Mouse (Mus musculus) CD8-positive naive resting alpha-beta T cell, adult 2 months (primary cell): Measurements from ENCODE around the gene Gm10375.
"Not testable (repeated sequence)": the region's sequence is repeated elsewhere in the genome, so short reads cannot be mapped to it uniquely, and the experiment has no call there.

ENCODE experiments used
- DNase-seq, 2 experiments: peaks; one replicate each; pipeline ENCODE4 v3.0.0; 2022; ENCODE audit warnings: low read depth in 2 of 2, low spot score in 2 of 2

The Gm10375 gene

DNA sequence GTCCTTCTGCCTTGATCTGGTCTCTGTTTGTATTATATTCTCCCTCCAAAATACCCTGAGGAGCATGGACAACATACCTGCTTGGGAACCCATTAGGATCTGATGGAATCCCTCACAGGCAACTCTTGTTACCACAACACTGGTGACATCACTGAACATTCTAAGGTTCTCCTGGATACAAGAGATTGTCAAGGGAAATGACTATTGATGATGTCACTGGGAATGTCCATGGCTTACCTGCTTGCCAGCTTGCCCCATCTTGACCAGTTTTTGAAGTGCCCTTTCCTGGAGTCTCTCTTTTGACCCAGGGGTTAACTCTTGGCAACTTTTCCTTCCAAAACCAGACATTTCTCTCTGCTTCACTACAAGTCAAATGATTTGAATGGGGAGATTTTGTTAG, at the start of gene Gm10375:
Gene Gm10375, minus strand, starts transcription at position 101 of the 400 bp plus-strand sequence.
- DNase-seq = not testable (repeated sequence)

DNA sequence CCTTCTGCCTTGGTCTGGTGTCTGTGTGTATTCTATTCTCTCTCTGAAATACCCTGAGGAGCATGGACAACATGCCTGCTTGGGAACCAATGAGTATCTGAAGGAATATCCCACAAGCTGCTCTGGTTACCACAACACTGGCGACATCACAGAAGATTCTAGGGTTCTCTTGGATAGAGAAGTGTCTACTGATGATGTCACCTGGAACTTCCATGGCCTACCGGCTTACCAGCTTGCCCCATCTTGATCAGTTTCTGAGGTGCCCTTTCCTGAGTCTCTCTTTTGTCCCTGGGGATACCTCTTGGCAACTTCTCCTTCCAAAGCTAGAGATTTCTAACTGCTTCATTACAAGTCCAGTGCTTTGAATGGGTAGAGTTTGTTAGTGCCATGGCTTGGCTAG, 28.8 kb downstream of the Gm10375 start, which contains the start of gene Gm17654:
Gene Gm17654, minus strand, starts transcription at position 101 of the 400 bp plus-strand sequence.
- DNase-seq = not testable (repeated sequence)

- DNase-seq = not testable (repeated sequence)
These were observed 29.8 kb downstream of the Gm10375 start for GRCm38 (mm10) chr14:43577969-43578368.
